Mouse (Mus musculus): ENCODE measurements around the gene Psip1.
A peak's percentile ranks its signal among the peaks of the same experiment; 100 is the strongest.
"Not testable (repeated sequence)": the region's sequence is repeated elsewhere in the genome, so short reads cannot be mapped to it uniquely, and the experiment has no call there.

The Psip1 gene

GRCm38 (mm10) chr4:83486117-83486901 lies at the start of gene Psip1:
Psip1 (minus strand) TSS chr4:83486459.
- peak; percentile 74 to 78 for DNase-seq (ENCODE audit: low spot score in 2 of 2)

GRCm38 (mm10) chr4:83534024-83534423 lies 47.8 kb upstream of the Psip1 start:
- no peak for DNase-seq (ENCODE audit: low spot score in 2 of 2)

GRCm38 (mm10) chr4:83533168-83533911 lies 47.1 kb upstream of the Psip1 start:
- no peak for DNase-seq (ENCODE audit: low spot score in 2 of 2)

- DNase-seq (ENCODE audit: low spot score in 2 of 2) = not testable (repeated sequence)
Observed at GRCm38 (mm10) chr4:83530060-83530459, 43.8 kb upstream of the Psip1 start.

- no peak for DNase-seq (ENCODE audit: low spot score in 2 of 2)
Observed at GRCm38 (mm10) chr4:83527921-83528320, 41.7 kb upstream of the Psip1 start.

GRCm38 (mm10) chr4:83526988-83527334 lies 40.7 kb upstream of the Psip1 start:
- no peak for DNase-seq (ENCODE audit: low spot score in 2 of 2)

- no peak for DNase-seq (ENCODE audit: low spot score in 2 of 2)
Observed at GRCm38 (mm10) chr4:83526270-83526987, 40.2 kb upstream of the Psip1 start.

- DNase-seq (ENCODE audit: low spot score in 2 of 2) = peak in 1 of 2 experiments; percentile 41
Observed at GRCm38 (mm10) chr4:83525690-83526055, 39.4 kb upstream of the Psip1 start.

- DNase-seq (ENCODE audit: low spot score in 2 of 2) = peak; percentile 84 to 89
Observed at GRCm38 (mm10) chr4:83524843-83525689, 38.8 kb upstream of the Psip1 start, which contains the start of gene Ccdc171. Ccdc171 (plus strand) TSS chr4:83525545.

- DNase-seq (ENCODE audit: low spot score in 2 of 2) = no peak
Observed at GRCm38 (mm10) chr4:83524456-83524842, 38.2 kb upstream of the Psip1 start.

GRCm38 (mm10) chr4:83522066-83522465 lies 35.8 kb upstream of the Psip1 start:
- DNase-seq (ENCODE audit: low spot score in 2 of 2) = no peak

- no peak for DNase-seq (ENCODE audit: low spot score in 2 of 2)
Observed at GRCm38 (mm10) chr4:83520308-83520707, 34.0 kb upstream of the Psip1 start.

- no peak for DNase-seq (ENCODE audit: low spot score in 2 of 2)
Observed at GRCm38 (mm10) chr4:83519807-83520206, 33.5 kb upstream of the Psip1 start.

GRCm38 (mm10) chr4:83519148-83519547 lies 32.9 kb upstream of the Psip1 start:
- no peak for DNase-seq (ENCODE audit: low spot score in 2 of 2)

GRCm38 (mm10) chr4:83516144-83516543 lies 29.9 kb upstream of the Psip1 start:
- DNase-seq (ENCODE audit: low spot score in 2 of 2) = not testable (repeated sequence)

- no peak for DNase-seq (ENCODE audit: low spot score in 2 of 2)
Observed at GRCm38 (mm10) chr4:83514976-83515669, 28.9 kb upstream of the Psip1 start.

- DNase-seq (ENCODE audit: low spot score in 2 of 2) = no peak
Observed at GRCm38 (mm10) chr4:83514183-83514582, 27.9 kb upstream of the Psip1 start.

- no peak for DNase-seq (ENCODE audit: low spot score in 2 of 2)
Observed at GRCm38 (mm10) chr4:83512644-83513043, 26.4 kb upstream of the Psip1 start.

GRCm38 (mm10) chr4:83512217-83512616 lies 26.0 kb upstream of the Psip1 start:
- DNase-seq (ENCODE audit: low spot score in 2 of 2) = no peak

- no peak for DNase-seq (ENCODE audit: low spot score in 2 of 2)
Observed at GRCm38 (mm10) chr4:83511083-83511482, 24.8 kb upstream of the Psip1 start.

- DNase-seq (ENCODE audit: low spot score in 2 of 2) = no peak
Observed at GRCm38 (mm10) chr4:83509600-83509999, 23.3 kb upstream of the Psip1 start.

Measured in right cerebral cortex, postnatal 36 days (tissue).